Mouse (Mus musculus) A20 (cell line): Measurements from ENCODE around the gene Ccdc6.

Experiments used
- DNase-seq: peaks from one replicate; pipeline ENCODE4 v3.0.0-alpha.2; 2011; ENCODE audit warnings: low read depth, low spot score

Gene Ccdc6

DNA sequence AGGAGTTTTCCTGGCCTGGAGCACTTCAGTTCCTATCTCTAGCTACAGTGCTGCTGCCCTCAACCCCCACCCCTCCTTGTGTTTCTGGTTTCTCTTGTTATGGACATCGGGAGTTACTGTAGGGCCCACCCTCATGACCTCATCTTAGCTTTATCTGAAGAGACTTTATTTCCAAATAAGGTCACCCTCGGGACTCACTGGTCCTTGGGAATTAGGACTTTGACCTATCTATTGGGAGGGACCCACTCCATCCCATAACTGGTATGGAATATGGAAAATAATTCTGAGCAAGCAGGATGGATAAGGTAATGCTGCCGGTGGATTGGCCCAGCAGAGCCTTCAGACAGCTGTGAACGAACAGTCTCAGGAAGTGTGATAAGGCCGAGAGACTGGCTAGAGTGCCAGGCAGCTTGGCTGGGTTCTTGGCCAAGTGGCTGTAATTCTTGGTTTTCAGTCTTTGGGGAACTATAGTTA is 35.2 kb downstream of the Ccdc6 start:
- DNase-seq = no peak

DNA sequence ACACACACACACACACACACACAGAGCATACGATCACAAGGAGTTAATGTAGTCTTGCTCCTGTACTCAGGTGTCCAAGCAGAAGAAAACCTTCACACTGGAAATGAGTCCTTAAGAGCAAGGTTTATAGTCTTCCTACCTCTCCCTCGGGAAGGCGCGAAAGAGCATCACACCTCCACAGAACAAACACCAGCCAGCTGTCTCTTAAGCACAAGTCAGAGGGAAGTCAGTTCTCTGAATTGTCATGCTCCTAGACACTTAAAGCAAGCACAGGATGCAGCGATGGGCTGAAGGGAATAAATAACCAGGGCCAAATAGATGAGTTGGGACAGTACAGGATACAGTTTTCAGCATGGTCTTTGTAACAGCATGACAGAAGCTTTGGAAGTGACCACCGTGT is 35.8 kb downstream of the Ccdc6 start:
- no peak for DNase-seq

DNA sequence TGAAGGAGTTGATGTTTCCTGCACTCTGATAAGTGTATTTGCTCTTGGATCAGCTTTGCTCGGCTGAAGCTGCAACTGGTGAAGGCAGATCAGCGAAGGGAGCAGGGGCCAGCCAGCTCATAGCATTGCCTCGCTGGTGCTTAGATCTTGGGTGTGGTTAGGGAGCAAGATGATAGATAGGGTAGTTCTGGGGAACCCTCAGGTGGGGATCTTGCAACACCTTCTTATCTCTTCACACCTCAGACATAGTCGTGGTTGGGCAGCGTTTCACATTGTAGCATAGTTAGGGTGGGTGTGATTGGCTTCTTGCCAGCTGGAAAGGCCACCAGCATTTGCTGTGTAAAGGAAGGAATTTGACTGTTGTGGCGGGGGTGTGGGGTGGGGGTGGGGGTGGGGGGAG is 36.3 kb downstream of the Ccdc6 start:
- no peak for DNase-seq

DNA sequence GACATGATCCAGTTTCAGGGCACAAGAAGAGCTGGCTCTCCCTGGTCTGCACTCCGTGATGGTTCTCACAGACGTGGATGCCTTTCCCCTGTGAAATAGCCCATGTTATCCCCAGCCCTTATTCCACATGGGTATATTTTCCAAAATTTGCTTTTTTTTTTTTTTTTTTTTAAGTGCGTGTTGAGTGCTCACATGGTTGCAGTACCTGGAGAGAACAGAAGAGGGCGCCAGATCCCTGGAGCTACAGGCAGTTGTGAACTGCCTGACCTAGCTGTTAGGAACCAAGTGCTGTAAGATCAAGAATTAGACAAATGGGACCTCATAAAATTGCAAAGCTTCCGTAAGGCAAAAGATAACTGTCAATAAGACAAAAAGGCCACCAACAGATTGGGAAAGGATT is 38.8 kb downstream of the Ccdc6 start:
- peak; percentile 71 for DNase-seq

DNA sequence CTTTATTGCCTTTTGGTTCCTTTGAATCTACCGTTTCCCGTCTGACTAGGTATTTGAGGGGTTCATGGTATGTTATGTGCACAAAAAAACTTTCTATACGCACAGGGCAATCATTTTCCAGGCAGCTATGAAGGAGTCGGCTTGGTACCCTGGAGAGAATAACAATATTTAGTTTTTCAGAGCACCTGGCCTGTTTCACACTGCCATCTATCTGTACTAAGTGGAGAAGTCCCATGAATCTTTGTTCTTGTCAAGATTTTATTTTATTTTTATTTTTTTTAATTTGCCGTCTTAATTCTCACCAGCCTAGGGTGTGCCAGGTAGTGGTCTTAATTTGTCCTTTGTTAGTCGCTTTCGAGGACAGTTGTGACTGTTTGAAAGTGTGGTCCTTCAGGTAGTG is 40.7 kb downstream of the Ccdc6 start:
- peak; percentile 45 for DNase-seq

DNA sequence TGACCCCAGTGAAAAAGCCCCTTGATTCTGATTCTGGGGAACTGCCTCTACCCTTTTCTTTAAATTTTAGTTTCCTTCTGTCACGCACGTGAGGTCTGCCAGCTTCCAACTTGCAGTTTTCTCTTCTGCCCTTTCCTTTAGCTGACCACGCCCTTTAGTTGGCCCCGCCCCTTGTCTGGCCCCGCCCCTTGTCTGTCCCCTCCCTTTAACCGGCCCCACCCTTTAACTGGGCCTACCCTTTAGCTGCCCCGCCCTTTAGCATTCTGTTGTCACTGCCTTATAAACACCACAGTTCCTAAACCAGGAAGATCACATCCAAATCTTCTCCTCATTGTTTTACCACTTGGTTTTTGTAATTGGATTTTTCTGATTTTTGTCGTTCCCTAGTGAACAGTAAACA is 41.2 kb downstream of the Ccdc6 start:
- DNase-seq = peak; percentile 51

DNA sequence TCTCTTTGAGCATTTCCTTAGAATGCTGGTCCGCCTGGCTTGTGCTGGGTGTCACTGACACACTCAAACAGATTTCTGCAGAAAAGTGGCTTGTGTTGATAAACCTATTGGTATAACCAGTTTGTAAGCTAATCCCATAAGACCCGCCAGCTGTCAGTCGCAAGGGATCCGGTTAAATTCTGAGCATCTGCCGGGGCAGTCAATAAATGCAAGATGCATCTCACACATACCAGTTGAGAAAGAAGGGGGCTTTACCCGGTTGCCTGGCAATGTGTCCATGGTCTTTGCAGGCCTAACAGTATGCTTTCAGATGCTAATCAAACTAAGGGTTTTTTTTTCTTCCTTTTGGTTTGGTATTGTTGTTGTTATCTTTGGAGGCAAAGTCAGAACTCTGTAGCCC is 42.4 kb downstream of the Ccdc6 start:
- no peak for DNase-seq

DNA sequence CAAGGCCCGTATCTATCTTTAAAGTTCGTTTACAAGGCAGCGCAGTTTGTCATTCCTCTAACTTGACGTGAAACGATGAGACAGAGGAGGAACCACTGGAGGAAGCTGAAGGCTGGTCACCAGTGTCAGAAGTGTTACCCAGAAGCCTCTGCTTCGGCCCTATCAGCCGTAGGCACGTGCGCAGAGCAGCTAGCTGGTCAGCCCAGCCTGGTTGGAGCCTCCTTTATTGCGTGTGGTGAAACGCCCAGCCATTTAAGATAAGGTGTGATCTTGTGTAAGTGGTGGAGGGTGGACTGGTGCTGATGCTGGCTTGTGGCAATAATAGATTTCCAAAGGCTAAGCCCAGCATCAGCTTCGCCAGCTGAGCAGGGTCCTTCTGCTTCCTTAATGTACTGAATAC is 43.5 kb downstream of the Ccdc6 start:
- no peak for DNase-seq

DNA sequence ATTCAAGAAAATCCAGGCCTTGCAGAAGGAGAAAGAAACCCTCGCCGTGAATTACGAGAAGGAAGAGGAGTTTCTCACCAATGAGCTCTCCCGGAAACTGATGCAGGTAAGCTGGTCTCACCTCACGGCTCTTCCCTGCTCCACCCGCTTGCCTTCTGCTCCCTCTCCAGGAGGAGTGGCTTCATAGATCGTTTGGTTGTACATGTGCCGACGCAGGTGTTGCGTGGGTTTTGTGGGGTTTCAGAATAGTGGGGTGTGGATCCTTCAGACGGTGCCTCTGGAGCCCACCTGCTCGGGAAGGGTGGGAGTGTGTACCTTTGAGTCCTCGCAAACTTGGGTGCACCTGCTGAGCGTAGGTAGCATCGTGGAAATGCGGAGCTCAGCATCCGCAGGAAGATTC is 45.7 kb downstream of the Ccdc6 start:
- DNase-seq = no peak

DNA sequence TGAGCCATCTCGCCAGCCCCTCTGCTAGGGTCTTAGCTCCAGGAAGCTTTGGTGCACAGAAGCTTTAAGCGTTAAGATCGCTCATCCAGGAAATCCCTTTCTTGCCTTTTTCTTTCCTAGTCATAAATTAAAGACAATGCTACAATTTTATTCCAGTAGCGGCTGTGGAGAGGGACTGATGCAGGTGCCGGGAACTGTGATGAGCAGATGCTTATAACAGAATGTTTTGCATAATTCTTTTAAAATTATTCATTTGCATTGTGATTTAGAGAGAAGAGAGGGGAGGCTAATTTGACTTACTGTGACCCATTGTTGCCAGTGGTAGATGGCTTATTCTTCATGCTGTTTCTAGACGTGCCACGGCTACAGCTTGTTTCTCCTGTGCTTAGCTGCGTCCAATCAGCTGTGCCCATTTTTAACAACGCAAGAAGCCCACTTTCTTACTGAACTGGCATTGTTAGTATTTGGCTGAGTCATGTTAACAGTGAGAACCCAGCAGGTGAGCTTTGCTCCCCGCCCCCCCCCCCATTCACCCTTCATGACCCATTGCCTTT is 47.2 kb downstream of the Ccdc6 start:
- DNase-seq = no peak

DNA sequence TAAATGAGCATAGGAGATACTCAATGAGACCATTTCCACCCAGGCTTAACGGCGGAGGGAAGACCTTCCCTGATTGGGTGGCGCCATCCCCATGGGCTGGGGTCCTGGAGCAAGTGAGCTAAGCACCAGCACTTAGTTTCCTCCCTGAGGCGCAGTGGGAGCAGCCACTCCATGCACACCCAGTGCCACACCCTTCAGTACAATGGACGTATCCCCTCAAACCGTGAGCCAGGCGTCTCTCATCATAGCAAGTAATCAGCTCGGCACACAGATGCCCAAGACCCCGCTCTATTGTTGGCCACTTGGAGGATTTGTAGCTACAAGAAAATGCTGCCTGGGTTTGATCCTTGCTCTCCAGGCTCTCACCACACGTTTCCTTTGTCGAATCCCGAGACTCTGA is 49.0 kb downstream of the Ccdc6 start:
- DNase-seq = no peak

DNA sequence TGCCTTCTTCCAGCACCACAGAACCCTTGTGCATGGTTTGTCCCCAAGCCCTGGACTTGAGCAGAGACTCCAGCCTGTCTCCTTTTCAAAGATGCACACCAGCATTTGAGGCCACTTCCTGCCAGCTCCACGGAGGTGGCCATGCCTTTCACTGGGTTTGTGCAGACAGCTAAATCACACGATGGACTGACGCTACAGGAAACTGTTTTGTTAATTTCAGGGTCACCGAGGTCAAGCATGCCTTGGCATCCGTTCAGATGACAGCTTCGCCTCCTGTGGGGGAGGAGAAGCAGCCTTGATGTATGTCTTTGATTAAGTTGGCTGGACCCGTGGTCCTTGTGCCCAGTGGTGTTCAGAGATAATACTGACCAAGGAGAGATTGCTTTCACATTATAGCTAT is 52.2 kb downstream of the Ccdc6 start:
- DNase-seq = no peak

DNA sequence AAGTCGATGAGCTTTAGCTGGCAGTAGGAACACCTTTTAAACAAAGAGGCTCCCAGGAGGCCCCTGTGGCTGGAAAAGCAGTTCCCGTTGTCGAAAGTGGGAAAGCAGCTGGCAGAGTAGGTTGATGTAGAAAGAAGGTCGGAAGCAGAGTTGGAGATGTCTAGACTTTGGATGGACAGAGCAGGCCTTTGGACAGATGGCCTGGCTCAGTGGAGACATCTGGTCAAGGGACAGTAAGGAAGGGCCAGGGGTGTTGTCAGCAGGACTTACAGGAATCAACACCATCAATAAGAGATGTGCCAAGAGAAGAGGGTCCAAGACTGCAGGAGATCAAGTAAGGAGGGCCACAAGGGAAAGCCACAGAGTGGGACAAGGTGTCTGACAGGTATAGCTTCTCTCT is 53.4 kb downstream of the Ccdc6 start:
- DNase-seq = no peak

DNA sequence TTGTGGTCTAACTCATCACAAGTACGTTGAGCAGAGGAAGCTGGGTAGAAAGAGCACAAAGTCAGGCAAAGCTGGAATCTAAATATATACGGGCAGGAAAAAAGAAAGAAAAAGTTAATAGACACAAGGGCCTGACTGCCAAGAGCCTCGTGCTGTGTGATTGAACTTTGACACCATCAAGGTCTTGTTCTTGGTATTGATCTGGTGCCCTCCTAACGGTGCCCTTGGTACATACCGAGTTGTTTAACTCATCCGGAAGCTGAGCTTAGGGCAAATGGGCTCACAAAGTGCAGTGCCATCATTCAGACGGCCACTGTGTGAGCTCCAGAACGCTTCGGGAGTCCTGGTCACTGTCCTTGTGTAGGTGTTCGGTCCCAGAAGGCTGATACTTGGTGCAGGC is 54.2 kb downstream of the Ccdc6 start:
- DNase-seq = no peak

DNA sequence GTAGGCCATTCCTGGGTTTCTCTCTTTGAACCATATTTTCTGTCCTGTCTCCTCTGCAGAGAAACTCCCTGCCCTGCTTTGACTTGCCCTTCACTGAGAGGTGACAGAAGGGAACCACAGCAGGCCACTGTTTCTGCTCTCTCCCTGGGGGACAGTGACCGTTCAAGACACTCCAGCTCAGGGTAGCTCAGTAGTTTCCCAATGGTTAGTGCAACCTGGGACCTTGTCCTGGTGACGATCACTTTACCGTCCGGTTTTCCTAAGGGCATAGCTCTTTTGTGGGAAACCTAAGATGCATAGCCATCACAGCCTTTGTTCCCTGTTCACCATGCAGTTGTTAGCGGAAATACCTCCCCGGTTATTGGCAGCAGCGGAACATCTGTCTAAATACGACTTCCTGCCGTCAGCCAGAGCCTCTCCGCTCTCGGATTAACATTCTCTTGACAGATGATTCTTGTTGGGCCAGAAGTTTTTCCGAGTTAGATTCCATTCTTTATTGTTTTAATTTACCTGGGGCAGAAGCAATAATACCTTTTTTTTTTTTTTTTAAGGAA is 55.3 kb downstream of the Ccdc6 start:
- DNase-seq = no peak

DNA sequence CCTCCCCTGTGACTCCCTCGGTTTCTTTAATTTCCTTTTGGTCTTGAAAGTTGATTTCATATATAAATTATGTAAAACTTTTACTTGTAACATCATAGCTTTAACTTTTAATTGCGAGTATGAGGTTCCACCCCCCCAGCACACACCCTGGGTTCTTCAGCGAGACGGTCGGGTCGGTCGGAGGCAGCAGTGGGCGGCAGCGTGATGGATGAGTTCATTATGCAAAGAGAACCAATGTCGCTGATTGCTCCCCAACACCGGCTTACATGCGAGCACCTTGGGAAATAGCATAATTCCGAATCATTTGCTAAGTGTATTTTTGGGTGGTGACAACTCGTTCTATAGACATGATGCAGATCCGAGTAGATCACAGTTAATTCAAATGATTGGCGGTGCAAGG is 56.9 kb downstream of the Ccdc6 start:
- no peak for DNase-seq

DNA sequence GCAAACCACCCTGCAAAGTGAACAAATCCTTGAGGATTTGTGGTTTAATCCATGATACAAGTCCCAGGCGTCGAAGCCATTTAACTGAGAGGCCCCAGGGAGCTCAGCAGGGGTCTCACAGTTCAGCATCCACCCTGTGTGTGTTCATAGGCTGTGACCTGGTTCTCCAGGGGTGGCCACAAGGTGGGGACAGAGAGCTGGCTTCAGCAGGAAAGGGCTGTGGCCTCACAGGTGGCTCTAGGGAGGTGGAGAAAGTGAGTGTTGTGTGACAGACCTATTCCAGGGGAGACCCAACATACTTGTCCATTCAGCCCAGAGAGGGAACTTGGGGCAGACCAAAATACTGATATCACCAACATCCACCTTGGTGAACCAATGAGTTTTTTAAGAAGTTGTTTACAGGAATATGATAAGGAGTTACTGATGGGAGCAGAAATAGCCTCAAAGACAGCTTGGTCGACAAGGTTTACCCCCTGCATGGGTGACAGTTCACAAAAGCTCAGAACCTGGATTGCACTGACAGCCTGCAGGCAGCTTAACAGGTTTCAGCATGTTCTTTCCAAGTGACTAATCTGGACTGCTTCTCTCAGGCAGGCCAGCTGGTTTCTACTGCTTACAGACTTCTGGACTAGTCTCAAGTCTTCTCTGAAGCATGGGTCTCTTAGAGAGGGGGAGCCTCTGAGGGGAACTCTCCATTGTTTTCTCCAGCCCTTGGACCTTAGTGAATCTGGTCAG is 59.7 kb downstream of the Ccdc6 start:
- DNase-seq = peak; percentile 73

DNA sequence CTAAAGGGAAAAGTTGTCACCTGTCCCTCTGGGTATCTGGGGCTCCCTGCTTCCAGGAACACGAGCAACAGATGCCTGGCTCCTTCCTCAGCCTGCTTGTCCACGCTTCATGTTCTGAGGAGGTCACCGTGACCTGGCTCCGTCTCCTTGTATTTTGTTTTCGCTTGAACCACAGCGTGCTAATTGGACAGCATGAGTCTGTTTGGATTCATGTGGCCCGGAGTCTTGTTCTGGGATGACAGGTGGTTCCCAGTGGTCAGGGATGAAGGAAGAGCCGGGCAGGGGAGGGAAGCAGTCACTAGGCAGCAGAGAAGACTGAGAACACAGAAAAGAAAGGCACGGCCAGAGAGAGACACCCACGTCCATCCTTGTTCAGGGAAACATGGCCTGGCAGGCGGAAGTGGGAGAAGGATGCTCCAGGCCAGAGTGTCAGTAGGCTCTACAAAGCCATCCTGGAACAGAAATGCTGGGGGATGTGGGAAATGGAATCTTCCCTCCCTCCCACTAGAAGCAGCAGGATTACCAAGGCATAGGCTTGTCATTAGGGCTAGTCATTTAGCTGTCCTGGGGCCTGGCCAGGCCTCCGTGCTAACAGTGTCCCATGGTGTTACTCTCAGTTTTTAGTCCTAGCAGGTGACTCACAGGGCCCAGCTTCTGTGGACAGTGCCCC is 62.9 kb downstream of the Ccdc6 start:
- DNase-seq = no peak

DNA sequence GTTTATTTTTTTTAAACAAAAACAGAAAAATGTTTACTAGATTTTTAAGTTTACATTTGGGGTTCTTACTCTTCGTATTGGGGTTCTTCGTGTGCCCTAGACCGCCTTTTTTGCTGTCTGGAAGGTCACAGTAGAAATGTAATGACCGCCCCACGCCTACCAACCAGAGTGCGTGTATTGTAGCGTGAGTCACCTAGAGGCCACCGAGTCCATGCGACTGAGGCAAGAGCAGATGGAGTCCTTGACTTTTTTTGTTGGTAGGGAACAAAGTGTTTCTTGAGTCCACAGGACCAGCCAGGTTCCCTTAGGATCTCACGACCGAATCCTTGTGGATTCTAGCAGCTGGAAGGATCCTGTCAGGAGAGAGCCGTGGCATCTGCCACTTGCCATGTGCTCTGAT is 63.9 kb downstream of the Ccdc6 start:
- DNase-seq = no peak

DNA sequence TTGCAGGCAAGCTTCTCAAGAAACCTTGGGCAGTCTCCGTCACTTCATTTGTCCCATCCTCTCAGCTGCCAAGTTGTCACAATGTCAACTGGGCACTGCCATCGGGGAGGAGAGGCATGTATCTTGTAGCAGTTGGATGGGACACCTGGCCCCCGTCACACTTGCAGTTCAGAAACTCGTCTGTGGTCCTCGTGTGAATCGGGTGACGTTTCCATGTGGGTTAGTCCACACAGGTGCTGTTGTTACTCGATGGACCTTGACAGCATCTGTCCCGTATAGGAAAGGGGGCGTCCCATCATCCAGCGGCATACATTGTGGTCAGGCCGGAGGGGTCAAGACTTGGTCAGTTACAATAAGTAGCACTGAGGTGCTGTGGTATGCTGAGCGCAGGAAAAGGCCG is 64.6 kb downstream of the Ccdc6 start:
- DNase-seq = peak; percentile 29

DNA sequence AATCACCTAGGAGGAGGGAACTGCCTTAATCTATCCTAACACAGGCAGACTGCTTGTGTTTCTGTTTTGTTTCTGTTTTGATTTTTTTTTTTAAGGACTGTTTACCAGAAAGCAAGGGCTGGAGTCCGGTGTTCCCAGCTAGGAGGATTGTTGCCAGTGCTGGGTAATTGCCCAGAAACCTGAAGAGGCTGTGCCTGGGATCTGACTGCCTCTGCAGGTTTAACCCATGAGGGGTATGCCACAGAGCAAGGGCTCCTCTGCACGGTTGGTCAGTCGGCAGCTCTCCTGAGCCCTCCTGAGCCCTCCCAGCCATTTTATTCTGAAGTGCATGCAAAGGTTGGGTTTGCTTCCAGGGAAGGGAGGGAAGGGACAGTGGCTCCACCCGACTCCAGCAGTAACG is 66.8 kb downstream of the Ccdc6 start:
- no peak for DNase-seq

DNA sequence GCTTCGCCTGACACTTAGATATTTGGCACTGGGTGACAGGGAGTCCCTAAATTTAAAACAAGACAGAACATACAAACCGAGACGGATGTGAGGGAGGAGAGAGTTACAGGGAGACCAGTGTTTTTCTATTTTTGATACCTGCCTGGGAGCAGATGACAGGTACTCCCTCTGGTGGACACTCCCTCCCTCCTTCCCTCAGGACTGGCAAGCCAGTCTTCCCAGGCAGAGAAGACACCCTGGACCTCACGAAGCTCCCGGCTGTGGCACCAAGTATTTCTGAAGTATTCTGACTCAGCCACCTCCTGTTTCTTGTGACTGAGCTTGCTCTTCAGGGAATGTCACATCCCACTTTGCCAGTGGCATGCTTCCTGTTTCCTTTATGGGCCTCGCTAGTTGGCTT is 69.0 kb downstream of the Ccdc6 start:
- no peak for DNase-seq

DNA sequence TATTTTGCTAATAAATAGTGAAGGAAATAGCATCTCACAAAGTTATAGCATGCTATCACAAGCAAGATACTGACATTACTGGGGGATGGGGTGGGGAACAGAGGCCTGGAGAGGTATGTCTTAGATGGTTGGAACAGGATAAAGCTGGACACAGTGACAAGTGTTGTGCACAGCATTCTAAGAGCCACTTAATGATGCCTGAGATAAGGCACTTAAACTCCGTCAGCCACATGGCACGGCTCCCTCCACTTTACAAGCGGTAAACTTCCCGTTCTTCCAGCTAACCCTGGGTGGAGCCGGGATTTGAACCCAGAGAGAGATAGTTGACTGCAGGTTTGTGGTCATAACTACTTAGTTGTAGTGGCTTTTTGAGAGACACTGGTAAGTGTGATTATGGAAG is 69.5 kb downstream of the Ccdc6 start:
- no peak for DNase-seq
